In the genomic region with DNA sequence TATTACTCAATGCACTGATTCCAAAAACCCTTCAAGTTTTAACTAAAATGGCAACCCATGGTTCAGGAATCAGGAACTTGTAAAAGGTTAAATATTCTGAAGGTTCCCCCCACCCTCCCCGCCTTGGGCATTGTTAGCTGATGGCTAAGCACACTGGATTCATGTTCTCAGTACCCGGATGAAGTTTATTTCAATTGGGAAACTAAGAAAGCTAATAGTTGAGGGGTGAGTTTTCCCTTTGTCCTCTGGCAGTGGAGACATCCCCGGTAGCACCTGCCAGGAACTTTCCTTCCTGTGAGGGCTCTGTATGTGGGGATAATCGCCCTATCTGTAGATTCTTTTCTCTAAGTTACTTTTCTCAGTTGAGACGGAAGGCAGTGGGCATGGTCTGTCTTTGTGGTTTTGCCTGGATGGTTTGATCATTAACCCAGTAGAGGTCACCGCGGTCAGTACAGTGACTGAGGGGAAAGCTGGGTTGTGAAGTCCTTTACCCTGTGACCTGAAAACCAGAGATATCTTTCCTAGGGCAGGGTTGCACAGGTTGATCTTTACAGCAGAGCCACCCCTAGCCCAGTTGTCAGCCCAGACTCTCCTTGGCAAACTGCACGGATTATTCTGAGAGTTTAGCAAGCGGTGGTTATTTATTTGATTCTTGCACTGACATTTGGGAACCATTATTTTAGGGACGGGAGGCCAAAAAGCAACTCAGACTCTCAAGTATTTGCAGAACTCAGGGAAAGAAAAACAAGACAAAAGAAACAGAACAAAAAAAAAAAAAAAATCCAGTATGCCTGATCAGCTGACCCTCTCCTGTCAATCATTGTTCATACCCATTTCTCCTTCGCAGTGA, we compare ENCODE assay signal across 10 mouse cellular contexts. TPM values are rescaled to one million over a fixed set of nuclear protein-coding genes. Genes with fewer than 3 reads are reported as not detected.
DNase-seq lines count a peak whose midpoint lies in the region; ATAC-seq lines count a peak whose summit lies in the region.
"Had no signal": no experiment of that assay in that cellular context is flagged by ENCODE, and none has a peak within 500 bp of the region (broad histone marks: within the 10 kb centered on the region; RNA-seq: fewer than 3 reads in every experiment).

No protein-coding gene starts in this region.

- H3K4me3 ChIP-seq in heart, embryonic 13.5 days: no peak overlapping the region
- H3K4me3 ChIP-seq in kidney, embryonic 15.5 days (replicated peaks): no peak overlapping the region
- H3K4me3 ChIP-seq: hindbrain, embryonic 13.5 days had no signal

- no peaks in the 10 kb centered on the region for H3K27me3 ChIP-seq in heart, embryonic 13.5 days (replicated peaks)
- no peaks in the 10 kb centered on the region for H3K27me3 ChIP-seq in kidney, embryonic 15.5 days
- H3K27me3 ChIP-seq: hindbrain, embryonic 13.5 days had no signal

- H3K9ac ChIP-seq in heart, embryonic 13.5 days: no peak overlapping the region
- no peak overlapping the region for H3K9ac ChIP-seq in kidney, embryonic 15.5 days
- H3K9ac ChIP-seq: hindbrain, embryonic 13.5 days had no signal

- H3K4me1 ChIP-seq in heart, embryonic 13.5 days: peaks cover 79% of the 10 kb centered on the region
- peaks cover 63% of the 10 kb centered on the region for H3K4me1 ChIP-seq in kidney, embryonic 15.5 days

- WGBS in heart, embryonic 13.5 days: 71% methylated on average over 11 of the region's 11 CpGs
- WGBS in kidney, embryonic 15.5 days: 41% methylated on average over 11 of the region's 11 CpGs

- H3K4me2 ChIP-seq in heart, embryonic 13.5 days: no peak overlapping the region
- peak overlapping the region; percentile 18; the same call in 1 of the 2 replicates for H3K4me2 ChIP-seq in kidney, embryonic 15.5 days
- H3K4me2 ChIP-seq: hindbrain, embryonic 13.5 days had no signal

- no peak for ATAC-seq in heart, embryonic 13.5 days (ENCODE audit: extremely low read depth, insufficient number of reproducible peaks, low FRiP score, low TSS enrichment)
- peak; percentile 88 for ATAC-seq in common myeloid progenitor, adult 5-6 weeks (replicated peaks; ENCODE audit: low read depth, poor library complexity, severe bottlenecking)
- peak; percentile 73 for ATAC-seq in kidney, embryonic 15.5 days (replicated peaks; ENCODE audit: low FRiP score)
- peak; percentile 70 for ATAC-seq in megakaryocyte progenitor cell, adult 5-6 weeks (replicated peaks; ENCODE audit: poor library complexity)

- H3K9me3 ChIP-seq in heart, embryonic 13.5 days: no peaks in the 10 kb centered on the region
- no peaks in the 10 kb centered on the region for H3K9me3 ChIP-seq in kidney, embryonic 15.5 days (replicated peaks)
- H3K9me3 ChIP-seq: hindbrain, embryonic 13.5 days had no signal

- H3K27ac ChIP-seq in heart, embryonic 13.5 days (replicated peaks): peak overlapping the region; percentile 86
- peak overlapping the region; percentile 90 for H3K27ac ChIP-seq in kidney, embryonic 15.5 days
- H3K27ac ChIP-seq: hindbrain, embryonic 13.5 days had no signal

- DNase-seq in heart, adult 8-10 months (ENCODE audit: low spot score): no peak
- DNase-seq in frontal cortex, postnatal 36 days (ENCODE audit: low spot score in 2 of 2): no peak
- no peak for DNase-seq in right cerebral cortex, postnatal 36 days (ENCODE audit: low spot score in 2 of 2)
- DNase-seq in right cerebral cortex, adult 2 months (ENCODE audit: low spot score in 2 of 2): no peak
- DNase-seq: left cerebral cortex, postnatal 4 days had no signal

- no peaks in the 10 kb centered on the region for H3K36me3 ChIP-seq in heart, embryonic 13.5 days
- H3K36me3 ChIP-seq in kidney, embryonic 15.5 days: no peaks in the 10 kb centered on the region
- H3K36me3 ChIP-seq: hindbrain, embryonic 13.5 days had no signal

RNA-seq across cellular contexts. Expression of gene Ano6, which starts 47.8 kb away (rescaled TPM):
- 28.8 and 31.0 TPM in 2 replicates for polyA plus RNA-seq in heart, embryonic 13.5 days (2015; fragmentation: Nextera tagmentation; extraction: Ambion mirVana)
- total RNA-seq in heart, adult 8-10 months (2022): 10 to 100 TPM; 17.7 to 21.2 (median 19.1) TPM
- 23.7 and 32.2 TPM in 2 replicates for total RNA-seq in common myeloid progenitor, adult 5-6 weeks (2017)
- 54.0 and 54.5 TPM in 2 replicates for polyA plus RNA-seq in kidney, embryonic 15.5 days (2015; fragmentation: Nextera tagmentation; extraction: Ambion mirVana)
- total RNA-seq in megakaryocyte progenitor cell, adult 5-6 weeks (2015): 23.0 and 26.2 TPM in 2 replicates
- 22.7 and 25.4 TPM in 2 replicates for total RNA-seq in megakaryocyte progenitor cell, adult 5-6 weeks (2017)
